17 mouse cellular contexts compared by ENCODE assay signal in genomic region chr2:101296369-101296682, GRCm38 (mm10).
A peak's percentile ranks its signal among the peaks of the same experiment; 100 is the strongest.
DNase-seq lines count a peak whose midpoint lies in the region; ATAC-seq and TF ChIP-seq lines count a peak whose summit lies in the region.
"Had no signal": no experiment of that assay in that cellular context is flagged by ENCODE, and none has a peak within 500 bp of the region (broad histone marks: within the 10 kb centered on the region; RNA-seq: fewer than 3 reads in every experiment).

No protein-coding gene starts in this region.

- no peaks in the 10 kb centered on the region for H3K36me3 ChIP-seq in hindbrain, embryonic 14.5 days (replicated peaks; ENCODE audit: control insufficient read depth, insufficient read depth)
- H3K36me3 ChIP-seq in hindbrain, embryonic 13.5 days, result no peaks in the 10 kb centered on the region
- no peaks in the 10 kb centered on the region for H3K36me3 ChIP-seq in neural tube, embryonic 15.5 days
- no peaks in the 10 kb centered on the region for H3K36me3 ChIP-seq in forebrain, embryonic 16.5 days (ENCODE audit: control insufficient read depth, insufficient read depth)
- H3K36me3 ChIP-seq in midbrain, postnatal 0 days (ENCODE audit: insufficient read depth, low read length), result no peaks in the 10 kb centered on the region
- H3K36me3 ChIP-seq: embryonic facial prominence, embryonic 12.5 days had no signal

- TF ChIP-seq CTCF in midbrain, postnatal 0 days (IDR thresholded peaks at IDR 0.05), result no peak

- no peak overlapping the region; the same call in 1 of the 2 replicates for H3K27ac ChIP-seq in hindbrain, embryonic 14.5 days
- no peak overlapping the region for H3K27ac ChIP-seq in hindbrain, embryonic 13.5 days
- H3K27ac ChIP-seq in neural tube, embryonic 15.5 days (replicated peaks), result no peak overlapping the region
- H3K27ac ChIP-seq in forebrain, embryonic 16.5 days (ENCODE audit: low read length), result peak overlapping the region; percentile 70
- no peak overlapping the region for H3K27ac ChIP-seq in midbrain, postnatal 0 days (ENCODE audit: low read depth, low read length)
- H3K27ac ChIP-seq: embryonic facial prominence, embryonic 12.5 days; stomach, postnatal 0 days had no signal

- 18% methylated on average over 3 of the region's 3 CpGs for WGBS in hindbrain, embryonic 14.5 days
- 33% methylated on average over 3 of the region's 3 CpGs for WGBS in hindbrain, embryonic 13.5 days
- 21% methylated on average over 3 of the region's 3 CpGs for WGBS in neural tube, embryonic 15.5 days
- WGBS in forebrain, embryonic 16.5 days, result 6% methylated on average over 3 of the region's 3 CpGs
- WGBS in midbrain, postnatal 0 days, result 24% methylated on average over 3 of the region's 3 CpGs

- 0 out of 2 replicates have a peak, but pooled peaks cover 3% of the 10 kb centered on the region for H3K9me3 ChIP-seq in hindbrain, embryonic 14.5 days (ENCODE audit: control insufficient read depth, low read length)
- H3K9me3 ChIP-seq in hindbrain, embryonic 13.5 days, result no peaks in the 10 kb centered on the region
- no peaks in the 10 kb centered on the region for H3K9me3 ChIP-seq in neural tube, embryonic 15.5 days (replicated peaks)
- no peaks in the 10 kb centered on the region for H3K9me3 ChIP-seq in forebrain, embryonic 16.5 days (ENCODE audit: control insufficient read depth, low read length)
- no peaks in the 10 kb centered on the region for H3K9me3 ChIP-seq in midbrain, postnatal 0 days (ENCODE audit: low read length)
- H3K9me3 ChIP-seq: embryonic facial prominence, embryonic 12.5 days had no signal

- H3K4me3 ChIP-seq in hindbrain, embryonic 14.5 days (replicated peaks; ENCODE audit: low read length), result no peak overlapping the region
- H3K4me3 ChIP-seq in hindbrain, embryonic 13.5 days, result no peak overlapping the region
- H3K4me3 ChIP-seq in neural tube, embryonic 15.5 days (replicated peaks), result no peak overlapping the region
- H3K4me3 ChIP-seq in forebrain, embryonic 16.5 days (replicated peaks; ENCODE audit: low read length), result no peak overlapping the region
- H3K4me3 ChIP-seq in midbrain, postnatal 0 days (ENCODE audit: low read depth, low read length), result no peak overlapping the region
- H3K4me3 ChIP-seq: embryonic facial prominence, embryonic 12.5 days had no signal

- H3K4me2 ChIP-seq in hindbrain, embryonic 14.5 days (replicated peaks), result 0 out of 2 replicates have a peak overlapping the region, but pooled peaks have one; percentile 0
- no peak overlapping the region for H3K4me2 ChIP-seq in hindbrain, embryonic 13.5 days
- H3K4me2 ChIP-seq in neural tube, embryonic 15.5 days, result no peak overlapping the region
- H3K4me2 ChIP-seq in forebrain, embryonic 16.5 days (ENCODE audit: low read length), result peak overlapping the region; percentile 28; the same call in 1 of the 2 replicates
- H3K4me2 ChIP-seq in midbrain, postnatal 0 days (ENCODE audit: low read depth, low read length, poor library complexity, severe bottlenecking), result no peak overlapping the region
- H3K4me2 ChIP-seq: embryonic facial prominence, embryonic 12.5 days; liver, embryonic 11.5 days had no signal

- peaks cover 16% of the 10 kb centered on the region; the same call in 1 of the 2 replicates for H3K4me1 ChIP-seq in hindbrain, embryonic 14.5 days (replicated peaks; ENCODE audit: control insufficient read depth, insufficient read depth, low read length)
- H3K4me1 ChIP-seq in hindbrain, embryonic 13.5 days (replicated peaks), result peaks cover 7% of the 10 kb centered on the region
- 0 out of 2 replicates have a peak, but pooled peaks cover 5% of the 10 kb centered on the region for H3K4me1 ChIP-seq in neural tube, embryonic 15.5 days
- peaks cover 10% of the 10 kb centered on the region for H3K4me1 ChIP-seq in forebrain, embryonic 16.5 days (replicated peaks; ENCODE audit: control insufficient read depth, insufficient read depth, low read length)
- H3K4me1 ChIP-seq in midbrain, postnatal 0 days (ENCODE audit: insufficient read depth, low read length), result 0 out of 2 replicates have a peak, but pooled peaks cover 4% of the 10 kb centered on the region

- ATAC-seq in hindbrain, embryonic 14.5 days (ENCODE audit: low FRiP score), result no peak; the same call in 1 of the 2 replicates
- no peak for ATAC-seq in hindbrain, embryonic 13.5 days (ENCODE audit: low FRiP score)
- peak; percentile 45 for ATAC-seq in neural tube, embryonic 15.5 days (ENCODE audit: low FRiP score)
- peak; percentile 69 for ATAC-seq in forebrain, embryonic 16.5 days
- ATAC-seq in midbrain, postnatal 0 days (ENCODE audit: low FRiP score), result no peak

- no peak for DNase-seq in hindbrain, embryonic 14.5 days (ENCODE audit: low spot score)
- DNase-seq in neural tube, embryonic 10.5 days (ENCODE audit: extremely low spot score, low spot score), result no peak
- peak; percentile 11 for DNase-seq in midbrain, postnatal 0 days (ENCODE audit: low spot score)
- no peak for DNase-seq in adrenal gland, postnatal 25 days
- no peak for DNase-seq in testis, postnatal 14 days (ENCODE audit: low spot score)
- DNase-seq: cerebellum, adult 9-10 months; gastrocnemius, postnatal 36 days; kidney, adult 11 months; kidney, postnatal 10 days; lung, adult 2 months; lung, postnatal 4 days had no signal

- H3K9ac ChIP-seq in hindbrain, embryonic 14.5 days, result no peak overlapping the region
- no peak overlapping the region for H3K9ac ChIP-seq in hindbrain, embryonic 13.5 days
- no peak overlapping the region for H3K9ac ChIP-seq in neural tube, embryonic 15.5 days (replicated peaks)
- H3K9ac ChIP-seq in forebrain, embryonic 16.5 days (replicated peaks; ENCODE audit: low read depth, low read length), result no peak overlapping the region
- no peak overlapping the region for H3K9ac ChIP-seq in midbrain, postnatal 0 days (replicated peaks; ENCODE audit: low read length, poor library complexity, severe bottlenecking)
- H3K9ac ChIP-seq: embryonic facial prominence, embryonic 12.5 days had no signal

- no peaks in the 10 kb centered on the region for H3K27me3 ChIP-seq in hindbrain, embryonic 14.5 days (ENCODE audit: control insufficient read depth, insufficient read depth, low read length)
- H3K27me3 ChIP-seq in hindbrain, embryonic 13.5 days, result no peaks in the 10 kb centered on the region
- H3K27me3 ChIP-seq in neural tube, embryonic 15.5 days (replicated peaks), result no peaks in the 10 kb centered on the region
- H3K27me3 ChIP-seq in forebrain, embryonic 16.5 days (replicated peaks; ENCODE audit: control insufficient read depth, insufficient read depth, low read length), result no peaks in the 10 kb centered on the region
- no peaks in the 10 kb centered on the region for H3K27me3 ChIP-seq in midbrain, postnatal 0 days (ENCODE audit: insufficient read depth, low read length)
- H3K27me3 ChIP-seq: embryonic facial prominence, embryonic 12.5 days had no signal

Comparison
In these comparisons a context has a peak if more than half of its experiments do, and no peak if none do; other contexts are left out.
1. H3K4me2 ChIP-seq: peak in hindbrain, embryonic 14.5 days (single experiment) and forebrain, embryonic 16.5 days (single experiment); none in hindbrain, embryonic 13.5 days (single experiment), neural tube, embryonic 15.5 days (single experiment) and midbrain, postnatal 0 days (single experiment).
2. ATAC-seq: peak in neural tube, embryonic 15.5 days (single experiment) and forebrain, embryonic 16.5 days (single experiment); none in hindbrain, embryonic 14.5 days (single experiment), hindbrain, embryonic 13.5 days (single experiment) and midbrain, postnatal 0 days (single experiment).